Mouse (Mus musculus): ENCODE measurements around the gene Gm28308.

GRCm38 (mm10) chr6:52173648-52174047, 39.5 kb downstream of the Gm28308 start:
- no peak for TF ChIP-seq GATA1 (IDR thresholded peaks at IDR 0.05; ENCODE audit: borderline replicate concordance, low read length)
- no peak for TF ChIP-seq FLI1 (IDR thresholded peaks at IDR 0.05; ENCODE audit: low read length)
